In genomic region chr2:5714211-5715053, GRCm38 (mm10) we compare ENCODE assay signal across 8 mouse cellular contexts. TPM values are rescaled to one million over a fixed set of nuclear protein-coding genes. Genes with fewer than 3 reads are reported as not detected.
A peak's percentile ranks its signal among the peaks of the same experiment; 100 is the strongest.
DNase-seq lines count a peak whose midpoint lies in the region; ATAC-seq and TF ChIP-seq lines count a peak whose summit lies in the region.

Gene Camk1d (minus strand): TSS chr2:5714515.

- H3K36me3 ChIP-seq in G1E (replicated peaks): no peaks in the 10 kb centered on the region
- no peaks in the 10 kb centered on the region for H3K36me3 ChIP-seq in hindbrain, embryonic 10.5 days
- H3K36me3 ChIP-seq in lung, postnatal 0 days (ENCODE audit: insufficient read depth, low read length): no peaks in the 10 kb centered on the region

- peaks cover 46% of the 10 kb centered on the region for H3K27me3 ChIP-seq in G1E (ENCODE audit: insufficient read depth, low read length)
- H3K27me3 ChIP-seq in hindbrain, embryonic 10.5 days (ENCODE audit: insufficient read depth, poor library complexity, severe bottlenecking): peaks cover 44% of the 10 kb centered on the region
- H3K27me3 ChIP-seq in lung, postnatal 0 days (replicated peaks; ENCODE audit: insufficient read depth, low read length): peaks cover 10% of the 10 kb centered on the region; the same call in 1 of the 2 replicates

- peak within 1 kb of the TSS; percentile 97 for H3K4me2 ChIP-seq in lung, postnatal 0 days (replicated peaks; ENCODE audit: low read depth, low read length)

- peak; percentile 57 for DNase-seq in G1E (ENCODE audit: low spot score)
- peak; percentile 77 to 88 for DNase-seq in cerebellum, adult 18-20 months
- DNase-seq in hindbrain, embryonic 10.5 days (ENCODE audit: low spot score): peak; percentile 79
- peak; percentile 84 to 90 for DNase-seq in layer of hippocampus, postnatal 10 days (ENCODE audit: low spot score in 2 of 2)
- DNase-seq in lung, postnatal 0 days (ENCODE audit: low spot score): peak; percentile 62
- peak; percentile 38 for DNase-seq in ovary, postnatal 10 days (ENCODE audit: low spot score)
- peak; percentile 93 for DNase-seq in thymus, postnatal 0 days (ENCODE audit: low spot score)

- peak within 1 kb of the TSS; percentile 81 for H3K27ac ChIP-seq in hindbrain, embryonic 10.5 days
- no peak within 1 kb of the TSS for H3K27ac ChIP-seq in lung, postnatal 0 days (ENCODE audit: low read length)

- H3K4me3 ChIP-seq in G1E (ENCODE audit: low read depth, low read length): peak within 1 kb of the TSS; percentile 72
- H3K4me3 ChIP-seq in hindbrain, embryonic 10.5 days: peak within 1 kb of the TSS; percentile 71
- H3K4me3 ChIP-seq in lung, postnatal 0 days (ENCODE audit: low read depth, low read length): peak within 1 kb of the TSS; percentile 54

- ATAC-seq in G1E (ENCODE audit: extremely low read depth, insufficient number of reproducible peaks, low FRiP score, poor library complexity, severe bottlenecking): peak; percentile 48; the same call in 1 of the 2 replicates
- peak; percentile 67 for ATAC-seq in frontal cortex, adult (ENCODE audit: low TSS enrichment)
- ATAC-seq in lung, postnatal 0 days: peak; percentile 76

- no peak for TF ChIP-seq CTCF in G1E (IDR thresholded peaks at IDR 0.05; ENCODE audit: low read depth, low read length)
- TF ChIP-seq CTCF in lung, postnatal 0 days (IDR thresholded peaks at IDR 0.05): peak; percentile 57

- peaks cover 8% of the 10 kb centered on the region for H3K9me3 ChIP-seq in G1E (replicated peaks)
- H3K9me3 ChIP-seq in hindbrain, embryonic 10.5 days: peaks cover 8% of the 10 kb centered on the region
- no peaks in the 10 kb centered on the region for H3K9me3 ChIP-seq in lung, postnatal 0 days (ENCODE audit: low read length)

- no peak within 1 kb of the TSS for H3K9ac ChIP-seq in lung, postnatal 0 days (replicated peaks; ENCODE audit: low read depth)

- peaks cover 24% of the 10 kb centered on the region for H3K4me1 ChIP-seq in G1E (ENCODE audit: insufficient read depth, low read depth, low read length)
- peaks cover 26% of the 10 kb centered on the region for H3K4me1 ChIP-seq in hindbrain, embryonic 10.5 days (replicated peaks)
- peaks cover 6% of the 10 kb centered on the region; the same call in 1 of the 2 replicates for H3K4me1 ChIP-seq in lung, postnatal 0 days (ENCODE audit: insufficient read depth, low read depth, low read length)

- no peak for TF ChIP-seq EP300 in lung, postnatal 0 days (IDR thresholded peaks at IDR 0.05)

- under 1% methylated on average over 80 of the region's 80 CpGs for WGBS in hindbrain, embryonic 10.5 days
- 3% methylated on average over 63 of the region's 80 CpGs for WGBS in lung, postnatal 0 days

RNA-seq across cellular contexts. Expression of gene Camk1d, which starts in this region (rescaled TPM):
- total RNA-seq in G1E (2014; fragmentation: Nextera tagmentation) (6.8 TPM in 2 replicates), G1E (2017) (10.8 and 15.5 TPM in 2 replicates)
- polyA plus RNA-seq in G1E (2012): 2.6 and 2.8 TPM in 2 replicates
- 1.3 and 1.8 TPM in 2 replicates for polyA plus RNA-seq in hindbrain, embryonic 10.5 days (2016; fragmentation: Nextera tagmentation; extraction: Ambion mirVana)
- 100 to 1,000 TPM; 124 to 128 TPM for total RNA-seq in layer of hippocampus, postnatal 10 days (2021)
- polyA plus RNA-seq in lung, postnatal 0 days (2015; fragmentation: Nextera tagmentation; extraction: Ambion mirVana): 2.2 and 2.5 TPM in 2 replicates
- 10.0 and 14.4 TPM in 2 replicates for polyA plus RNA-seq in thymus, postnatal 0 days (2015; fragmentation: Nextera tagmentation; extraction: Ambion mirVana)

Comparison
In these comparisons a context has a peak if more than half of its experiments do, and no peak if none do; other contexts are left out.
1. RNA of gene Camk1d (total RNA-seq): 124 to 128 TPM in layer of hippocampus, postnatal 10 days; 6.8 to 15.5 TPM in G1E; every median in the first group is over 4 times any median in the second.
2. DNase-seq: peak in every context shown above with its lines; median percentile 93 in thymus, postnatal 0 days; 87 in layer of hippocampus, postnatal 10 days; 82 in cerebellum, adult 18-20 months; 79 in hindbrain, embryonic 10.5 days; 62 in lung, postnatal 0 days; 57 in G1E; 38 in ovary, postnatal 10 days.
3. Peak in every context shown above with its lines, with median percentiles within 50 percentile points of each other: ATAC-seq and H3K4me3 ChIP-seq.